Mouse (Mus musculus) gastrocnemius, adult 8-10 months (tissue): Measurements from ENCODE around the gene Carf. TPM values are rescaled to one million over a fixed set of nuclear protein-coding genes. Genes with fewer than 3 reads are reported as not detected.
A peak's percentile ranks its signal among the peaks of the same experiment; 100 is the strongest.
"Not testable (repeated sequence)": the region's sequence is repeated elsewhere in the genome, so short reads cannot be mapped to it uniquely, and the experiment has no call there.

Experiments
- DNase-seq, 2 experiments: peaks; one replicate each; pipeline ENCODE4 v3.0.0; 2022; ENCODE audit warnings: low spot score in 2 of 2
- total RNA-seq, 4 experiments: library from RNA; stranded (reverse); gene quantifications; 2 replicates each; pipeline ENCODE4 v1.2.4; 2022

Carf gene
- 1 to 10 TPM; 5.3 to 8.2 (median 6.5) TPM for total RNA-seq

GRCm38 (mm10) chr1:60098024-60098781 lies at the start of gene Carf, which contains the start of gene Wdr12:
Gene Carf (plus strand): TSS chr1:60098247.
Gene Wdr12 (minus strand): TSS chr1:60098645.
- DNase-seq = peak; percentile 91 to 93

GRCm38 (mm10) chr1:60054659-60055058 lies 43.4 kb upstream of the Carf start:
- DNase-seq = no peak

GRCm38 (mm10) chr1:60056310-60056709 lies 41.7 kb upstream of the Carf start:
- no peak for DNase-seq

GRCm38 (mm10) chr1:60070725-60071124 lies 27.3 kb upstream of the Carf start:
- not testable (repeated sequence) for DNase-seq

- no peak for DNase-seq
Measured at GRCm38 (mm10) chr1:60074935-60075334, 23.1 kb upstream of the Carf start.

- DNase-seq = no peak
Measured at GRCm38 (mm10) chr1:60075590-60075989, 22.5 kb upstream of the Carf start.

GRCm38 (mm10) chr1:60076411-60076810 lies 21.6 kb upstream of the Carf start:
- DNase-seq = no peak

- DNase-seq = no peak
Measured at GRCm38 (mm10) chr1:60096572-60097276, 1.3 kb upstream of the Carf start.

- DNase-seq = peak; percentile 43 to 45
Measured at GRCm38 (mm10) chr1:60097277-60098023, 597 bp upstream of the Carf start.

- DNase-seq = no peak
Measured at GRCm38 (mm10) chr1:60098839-60099238, 792 bp downstream of the Carf start.

- DNase-seq = no peak
Measured at GRCm38 (mm10) chr1:60104582-60104981, 6.5 kb downstream of the Carf start.

GRCm38 (mm10) chr1:60117721-60118455 lies 19.8 kb downstream of the Carf start:
- DNase-seq = no peak

GRCm38 (mm10) chr1:60137346-60137745 lies 39.3 kb downstream of the Carf start:
- no peak for DNase-seq

GRCm38 (mm10) chr1:60152700-60153099 lies 54.7 kb downstream of the Carf start:
- no peak for DNase-seq

GRCm38 (mm10) chr1:60156651-60157050 lies 58.6 kb downstream of the Carf start:
- no peak for DNase-seq

- DNase-seq = peak; percentile 42 to 43
Measured at GRCm38 (mm10) chr1:60158411-60158810, 60.4 kb downstream of the Carf start.

- no peak for DNase-seq
Measured at GRCm38 (mm10) chr1:60163676-60164075, 65.6 kb downstream of the Carf start.

- peak in 1 of 2 experiments; percentile 9 for DNase-seq
Measured at GRCm38 (mm10) chr1:60169626-60170025, 71.6 kb downstream of the Carf start.

GRCm38 (mm10) chr1:60170251-60170650 lies 72.2 kb downstream of the Carf start:
- DNase-seq = no peak

GRCm38 (mm10) chr1:60173119-60173518 lies 75.1 kb downstream of the Carf start:
- DNase-seq = no peak

GRCm38 (mm10) chr1:60177814-60178213 lies 79.8 kb downstream of the Carf start:
- not testable (repeated sequence) for DNase-seq
